Mouse (Mus musculus): ENCODE data around the gene Rhoh.

Gene Rhoh

DNA sequence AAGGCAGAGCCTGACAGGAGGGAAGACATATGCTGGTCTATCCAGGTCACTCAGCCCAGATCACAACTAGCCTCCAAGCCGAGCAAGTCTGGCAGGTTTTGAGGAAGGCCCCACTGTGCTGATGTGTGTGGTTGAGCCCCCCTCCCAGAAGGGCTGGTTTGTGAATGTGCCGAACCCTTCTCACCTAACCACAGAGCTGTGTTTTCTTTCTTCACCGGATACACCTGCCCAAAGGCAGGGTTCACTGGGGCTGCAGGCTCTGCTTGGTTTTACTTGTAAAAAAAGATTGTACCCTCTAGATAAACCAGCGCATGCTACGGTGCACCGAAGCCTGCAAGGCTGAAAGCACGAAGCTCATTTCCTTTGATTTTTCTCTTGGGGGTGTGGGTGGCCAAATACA is 68.1 kb downstream of the Rhoh start:
- peak; percentile 94 for DNase-seq (ENCODE audit: low spot score in 2 of 2)

DNA sequence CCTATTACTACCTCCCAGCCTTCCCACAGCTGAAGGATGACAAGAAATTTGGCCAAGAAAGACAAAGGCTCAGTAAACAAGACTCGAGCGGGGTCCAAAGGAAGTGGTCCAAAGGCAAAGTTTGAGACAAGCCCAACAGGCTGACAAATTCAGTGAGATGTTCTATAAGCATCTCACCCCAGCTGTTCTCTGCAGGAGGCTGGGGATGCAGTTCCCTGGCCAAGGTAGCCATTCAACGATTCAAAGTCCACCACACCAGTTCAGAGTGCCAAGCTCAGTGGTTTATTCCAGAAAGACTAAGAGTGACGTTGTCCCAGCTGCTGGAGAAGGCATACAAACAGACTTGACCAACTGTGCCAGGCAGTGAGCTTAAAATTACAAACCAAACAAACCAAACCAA is 69.2 kb downstream of the Rhoh start:
- DNase-seq (ENCODE audit: low spot score in 2 of 2), result no peak

DNA sequence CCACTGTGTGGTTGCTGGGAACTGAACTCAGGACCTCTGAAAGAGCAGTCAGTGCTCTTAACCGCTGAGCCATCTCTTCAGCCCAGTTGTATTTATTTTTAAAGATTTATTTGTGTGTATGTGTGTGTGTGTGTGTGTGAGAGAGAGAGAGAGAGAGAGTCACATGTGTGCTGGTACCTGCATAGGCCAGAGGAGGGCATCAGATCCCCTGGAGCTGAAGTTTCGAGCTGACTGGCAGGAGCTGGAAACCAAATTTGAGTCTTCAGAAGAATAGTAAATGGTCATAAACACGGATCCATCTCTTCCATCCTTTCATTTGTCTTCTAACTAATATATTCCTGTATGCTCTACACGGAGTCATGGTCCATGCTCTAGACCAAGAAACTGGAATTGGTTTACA is 72.2 kb downstream of the Rhoh start:
- no peak for DNase-seq (ENCODE audit: low spot score in 2 of 2)

DNA sequence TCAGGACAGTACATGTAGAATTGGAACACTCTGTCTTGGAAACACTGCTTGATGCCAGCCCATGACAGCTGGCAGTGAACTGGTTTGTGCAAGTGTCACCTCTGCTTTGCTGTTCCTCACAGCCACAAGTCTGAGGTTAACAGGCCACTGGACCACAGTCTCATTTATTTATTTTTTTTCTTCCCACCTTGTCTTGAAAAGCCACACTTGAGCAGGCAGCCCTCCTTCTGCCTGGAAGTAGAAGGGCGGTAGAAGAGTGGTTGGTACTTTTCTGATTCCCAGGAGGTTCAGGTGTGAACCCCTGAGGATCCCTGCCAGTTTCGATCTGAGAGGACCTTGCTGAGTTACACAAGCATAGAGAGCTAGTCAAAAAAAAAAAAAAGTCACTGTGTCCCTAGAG is 72.8 kb downstream of the Rhoh start:
- DNase-seq (ENCODE audit: low spot score in 2 of 2), result peak; percentile 74 to 75

DNA sequence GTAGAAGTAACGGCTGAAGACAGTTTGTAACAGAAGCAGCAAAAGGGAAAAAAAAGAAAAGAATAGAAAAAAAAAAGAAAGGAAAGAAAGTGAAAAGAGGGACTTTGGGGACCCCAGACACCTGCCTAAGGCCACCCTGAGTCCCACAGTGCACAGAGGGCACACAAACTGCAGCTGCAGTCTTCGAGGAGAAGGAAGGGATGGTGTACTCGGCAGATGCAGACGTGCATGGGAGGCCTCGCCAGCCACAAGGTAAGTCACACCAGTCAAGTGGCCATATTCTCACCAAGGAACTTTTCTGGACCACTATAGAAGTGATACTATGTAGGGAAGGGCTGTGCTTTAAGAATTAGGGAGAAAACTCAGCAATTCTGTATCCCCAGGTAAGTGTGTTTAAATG is 73.8 kb downstream of the Rhoh start, which contains the start of gene Chrna9:
Gene Chrna9, plus strand, starts transcription at position 139 of the 400 bp plus-strand sequence.
- no peak for DNase-seq (ENCODE audit: low spot score in 2 of 2)

DNA sequence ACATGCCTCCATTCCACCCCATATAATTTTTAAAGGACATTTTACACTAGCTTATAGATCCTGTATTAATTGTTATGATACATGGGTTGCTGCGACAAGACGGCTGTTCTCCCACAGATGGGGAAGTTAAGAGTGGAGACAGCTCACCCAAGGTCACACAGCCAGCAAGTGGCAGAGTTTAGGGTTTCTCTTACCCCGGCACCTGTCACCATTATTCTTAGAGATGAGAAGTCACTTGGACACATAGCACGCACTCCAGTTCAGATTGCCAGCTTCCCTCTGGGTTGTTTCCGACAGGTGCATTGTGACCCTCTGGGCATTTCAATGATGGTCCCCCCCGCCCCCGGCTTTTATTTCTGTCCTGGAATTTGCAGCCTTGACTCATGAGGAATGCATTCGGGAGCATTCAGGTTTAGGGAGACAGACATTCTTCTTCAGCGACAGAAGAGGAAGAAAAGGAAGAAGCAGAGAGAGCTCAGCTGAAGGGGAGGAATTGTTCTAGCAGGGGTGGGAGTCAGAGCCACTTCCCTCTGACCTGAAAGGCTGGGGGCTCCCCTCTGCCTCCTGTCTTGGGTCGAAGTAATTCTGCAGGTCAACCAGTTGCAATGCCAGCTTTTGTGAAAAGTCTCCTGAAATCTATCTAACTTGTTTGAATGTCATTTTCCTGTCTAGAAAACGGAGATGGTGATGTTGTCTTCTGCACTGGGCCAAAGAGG is 76.2 kb downstream of the Rhoh start:
- DNase-seq (ENCODE audit: low spot score in 2 of 2), result peak; percentile 52 to 54

DNA sequence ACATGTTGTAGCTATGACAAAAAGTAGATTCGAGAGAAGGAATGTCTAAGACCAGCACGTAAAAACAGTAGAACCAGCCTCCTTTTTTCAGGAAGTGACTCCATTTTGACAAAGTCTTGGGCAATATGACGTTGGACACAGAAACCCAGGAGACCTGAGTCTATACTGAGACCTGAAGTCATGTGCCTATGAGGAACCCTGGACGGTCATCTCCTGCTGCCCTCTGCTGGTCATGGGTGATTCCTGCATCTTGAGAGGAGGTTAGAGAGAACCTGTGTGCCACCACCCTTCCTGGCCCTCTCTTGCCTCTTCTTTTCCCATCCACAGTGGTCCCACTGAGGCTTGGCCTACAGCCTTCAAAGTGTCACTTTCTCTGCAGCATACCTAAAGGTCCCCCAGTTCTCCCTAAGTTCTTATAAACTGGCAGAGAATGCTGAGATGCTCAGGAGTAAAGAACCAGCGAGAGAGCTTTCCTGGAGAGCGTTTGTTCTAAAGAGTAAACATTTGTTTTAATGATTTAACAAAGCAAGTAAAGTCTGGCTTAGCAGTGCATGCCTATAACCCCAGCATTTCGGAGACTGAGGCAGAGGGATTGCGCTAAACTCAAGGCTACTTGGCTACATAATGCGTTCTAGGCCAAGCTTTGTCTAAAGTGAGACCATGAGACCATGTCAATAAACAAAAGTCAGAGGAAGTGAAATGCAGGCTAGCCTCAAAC is 77.1 kb downstream of the Rhoh start:
- peak; percentile 85 to 90 for DNase-seq (ENCODE audit: low spot score in 2 of 2)

DNA sequence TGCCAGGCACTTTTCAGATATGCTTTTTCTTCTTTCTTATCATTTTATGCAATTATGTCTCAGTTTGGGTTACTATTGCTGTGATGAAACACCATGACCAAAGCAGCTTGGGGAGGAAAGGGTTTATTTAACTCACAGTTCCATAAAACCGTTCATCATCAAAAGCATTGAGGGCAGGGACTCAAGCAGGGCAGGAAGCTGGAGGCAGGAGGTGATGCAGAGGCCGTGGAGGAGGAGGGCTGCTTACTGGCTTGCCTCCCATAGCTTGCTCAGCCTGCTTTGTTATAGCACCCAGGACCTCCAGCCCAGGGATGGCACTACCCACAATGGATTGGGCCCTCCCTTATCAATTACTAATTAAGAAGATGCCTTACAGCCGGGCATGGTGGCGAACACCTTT is 80.1 kb downstream of the Rhoh start:
- no peak for DNase-seq (ENCODE audit: low spot score in 2 of 2)

All from spleen, postnatal 36 days (tissue).